Mouse (Mus musculus) liver, adult 2 months (tissue): ENCODE results near the gene Apela. TPM values are rescaled to one million over a fixed set of nuclear protein-coding genes. Genes with fewer than 3 reads are reported as not detected.

Experiments
- DNase-seq: peaks from one replicate; pipeline ENCODE4 v3.0.0-alpha.2; 2011; ENCODE audit warnings: low read depth, low spot score; ENCODE audit errors: extremely low read depth
- H3K27ac ChIP-seq: fragments of 200-500 bp; replicated peaks from 2 replicates; pipeline ENCODE4 v1.5.1; 2012; ENCODE audit warnings: low read depth, mild to moderate bottlenecking, control low read depth, inconsistent platforms, low read length; ENCODE audit not compliant: insufficient read depth
- H3K27me3 ChIP-seq: fragments of 200-500 bp; 2 replicates; pipeline ENCODE4 v1.6.1; 2012; ENCODE audit warnings: mild to moderate bottlenecking, moderate library complexity, low read length, inconsistent platforms; ENCODE audit not compliant: control insufficient read depth, insufficient read depth
- H3K36me3 ChIP-seq: fragments of 200-500 bp; 2 replicates; pipeline ENCODE4 v1.6.1; 2012; ENCODE audit warnings: low read length, inconsistent platforms; ENCODE audit not compliant: control insufficient read depth, insufficient read depth
- H3K4me1 ChIP-seq: fragments of 200-500 bp; 2 replicates; pipeline ENCODE4 v1.6.1; 2011; ENCODE audit warnings: low read length; ENCODE audit not compliant: control insufficient read depth, insufficient read depth
- H3K4me3 ChIP-seq: fragments of 200-500 bp; 2 replicates; pipeline ENCODE4 v1.5.1; 2011; ENCODE audit warnings: low read depth, mild to moderate bottlenecking, control low read depth, low read length, moderate library complexity; ENCODE audit not compliant: insufficient read depth
- H3K79me2 ChIP-seq: fragments of 200-500 bp; 2 replicates; pipeline ENCODE4 v1.6.1; 2012; ENCODE audit warnings: inconsistent platforms, mild to moderate bottlenecking, low read length, moderate library complexity; ENCODE audit not compliant: control insufficient read depth, insufficient read depth
- H3K9ac ChIP-seq: fragments of 200-500 bp; 2 replicates; pipeline ENCODE4 v1.6.1; 2012; ENCODE audit warnings: low read depth, mild to moderate bottlenecking, control low read depth, inconsistent platforms, low read length
- CTCF ChIP-seq: fragments of 200-500 bp; IDR thresholded peaks from 2 replicates; pipeline ENCODE4 v1.5.1; 2011; ENCODE audit warnings: low read depth, low read length, control low read depth
- POLR2A ChIP-seq: fragments of 200-500 bp; IDR thresholded peaks from 2 replicates; pipeline ENCODE4 v1.6.1; 2011; ENCODE audit warnings: low read length, control low read depth; ENCODE audit not compliant: insufficient read depth; ENCODE audit errors: extremely low read depth
- WGBS: fragments of 180-500 bp; shearing (Covaris S2); methylation state at CpG from one replicate; pipeline ENCODE4 v1.1.7; 2018; 5-methylcytosine and 5-hydroxymethylcytosine counted together
- polyA plus RNA-seq: library from polyadenylated mRNA; depleted of rRNA; stranded (reverse); fragments of >200 nt; gene quantifications from 2 replicates; pipeline ENCODE4 v1.2.3, GENCODE M21; 2012
- total RNA-seq: library from RNA; depleted of rRNA; stranded (reverse); fragments of >200 nt; gene quantifications from 2 replicates; pipeline ENCODE4 v1.2.3, GENCODE M21; 2014

Gene Apela
- total and polyA plus RNA-seq, 2 experiments, result not detected

DNA sequence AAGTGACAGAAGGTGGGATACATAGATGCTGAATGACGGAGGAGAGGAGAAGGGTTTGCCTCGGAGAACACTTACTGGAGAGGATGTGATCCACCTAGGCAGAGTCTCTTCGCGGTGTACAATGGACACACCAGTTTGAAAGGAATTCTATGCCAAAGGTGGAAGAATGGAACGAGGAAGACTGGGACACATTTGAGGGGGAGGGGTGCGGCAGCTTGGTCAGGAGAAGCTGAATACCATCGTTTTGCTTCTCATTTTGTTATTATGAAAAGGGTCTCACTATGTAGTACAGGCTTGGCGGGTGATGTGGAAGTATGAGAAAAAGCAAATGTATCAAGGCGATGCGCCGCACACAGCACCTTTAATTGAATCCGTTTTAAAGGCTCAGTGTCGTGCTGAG, 4.1 kb downstream of the Apela start:
- 82% methylated on average over 13 of the region's 13 CpGs for WGBS

DNA sequence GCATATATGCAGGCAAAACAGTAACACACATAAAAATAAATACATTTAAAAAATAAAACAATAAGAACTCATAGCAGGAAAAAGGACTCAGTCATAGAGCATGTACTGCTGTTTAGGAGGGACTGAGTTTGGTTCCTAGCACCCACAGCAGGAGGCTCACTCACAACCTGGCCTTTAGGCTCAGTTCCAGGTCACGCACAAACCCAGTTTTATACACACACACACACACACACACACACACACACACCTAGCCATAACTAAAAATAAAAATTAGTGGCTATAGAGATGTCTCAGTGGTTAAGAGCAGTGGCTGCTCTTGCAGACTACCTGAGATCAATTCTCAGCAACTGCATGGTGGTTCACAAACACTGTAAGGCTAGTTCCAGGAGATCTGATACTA, 5.0 kb downstream of the Apela start:
- H3K4me3 ChIP-seq, result no peak overlapping the region
- TF ChIP-seq POLR2A (no peak), CTCF (no peak)
- H3K4me1 ChIP-seq, result no peaks in the 10 kb centered on the region
- H3K27me3 ChIP-seq, result no peaks in the 10 kb centered on the region; the same call in 1 of the 2 replicates
- no peaks in the 10 kb centered on the region for H3K36me3 ChIP-seq
- no peaks in the 10 kb centered on the region for H3K79me2 ChIP-seq
- DNase-seq, result no peak
- 100% methylated on average over 1 of the region's 1 CpGs for WGBS
- H3K9ac ChIP-seq, result no peak overlapping the region
- no peak overlapping the region for H3K27ac ChIP-seq

More for the DNA sequence above, 4.1 kb downstream of the Apela start:
- no peaks in the 10 kb centered on the region for H3K79me2 ChIP-seq
- H3K27me3 ChIP-seq, result no peaks in the 10 kb centered on the region; the same call in 1 of the 2 replicates
- no peak overlapping the region for H3K9ac ChIP-seq
- H3K4me3 ChIP-seq, result no peak overlapping the region
- no peak overlapping the region for H3K27ac ChIP-seq
- no peaks in the 10 kb centered on the region for H3K36me3 ChIP-seq
- H3K4me1 ChIP-seq, result peaks cover 2% of the 10 kb centered on the region; the same call in 1 of the 2 replicates
- no peak for DNase-seq
- TF ChIP-seq CTCF (no peak), POLR2A (no peak)

DNA sequence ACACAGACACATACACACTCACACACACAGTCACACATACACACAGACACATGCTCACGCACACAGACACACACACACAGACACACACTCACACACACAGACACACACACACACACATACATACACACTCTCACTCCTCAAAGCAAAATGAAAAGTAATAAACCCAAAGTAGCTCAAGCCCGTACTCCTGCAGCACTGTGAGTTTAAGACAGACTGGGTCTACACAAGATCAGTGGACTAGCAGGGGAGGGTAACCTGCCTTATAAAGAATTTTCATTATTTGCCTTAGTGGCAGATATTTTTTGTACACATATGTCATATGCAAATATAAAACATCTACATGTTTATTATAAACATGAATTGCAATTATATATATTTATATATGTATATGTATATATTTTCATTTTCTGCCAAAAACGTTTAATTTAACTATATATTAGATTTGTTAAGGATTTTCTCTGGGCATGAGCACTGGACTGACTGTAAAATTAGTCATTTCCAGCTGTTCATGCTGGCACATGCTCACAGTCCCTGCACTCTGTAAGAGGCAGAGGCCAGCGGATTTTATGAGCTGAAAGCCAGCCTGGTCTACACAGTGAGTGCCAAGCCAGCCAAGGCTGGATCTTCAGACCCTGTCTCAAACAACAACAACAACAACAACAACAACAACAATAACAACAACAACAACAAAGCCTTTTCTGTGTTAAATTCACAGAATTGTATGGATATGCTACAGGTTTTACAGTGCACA, 6.2 kb downstream of the Apela start:
- Histone ChIP-seq H3K4me3 (no peak overlapping the region), H3K36me3 (no peaks in the 10 kb centered on the region), H3K79me2 (no peaks in the 10 kb centered on the region), H3K27ac (no peak overlapping the region), H3K4me1 (no peaks in the 10 kb centered on the region), H3K27me3 (no peaks in the 10 kb centered on the region; the same call in 1 of the 2 replicates), H3K9ac (no peak overlapping the region)
- no peak for TF ChIP-seq POLR2A
- no peak for TF ChIP-seq CTCF
- 78% methylated on average over 4 of the region's 4 CpGs for WGBS
- no peak for DNase-seq

DNA sequence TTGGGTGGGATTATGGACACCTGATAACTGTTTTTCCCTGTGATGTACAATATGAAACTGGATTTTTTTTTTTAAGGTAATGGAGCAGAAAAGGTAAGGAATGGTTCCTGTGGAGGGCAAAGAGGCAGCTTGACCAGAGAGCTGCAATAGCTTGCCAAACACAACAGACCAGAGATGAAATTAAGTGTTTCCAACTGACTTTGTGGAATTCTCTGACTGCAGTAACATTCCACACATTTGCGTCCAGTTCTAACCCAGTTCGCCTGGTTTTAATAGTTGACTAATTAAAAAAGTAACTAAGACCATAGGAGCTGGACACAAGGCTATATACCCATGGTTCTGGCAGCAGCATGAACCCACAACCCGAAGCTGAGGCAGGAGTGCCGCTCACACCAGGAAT, 7.4 kb downstream of the Apela start:
- Histone ChIP-seq H3K27me3 (no peaks in the 10 kb centered on the region), H3K9ac (no peak overlapping the region), H3K4me1 (no peaks in the 10 kb centered on the region), H3K36me3 (no peaks in the 10 kb centered on the region), H3K4me3 (no peak overlapping the region), H3K79me2 (no peaks in the 10 kb centered on the region), H3K27ac (no peak overlapping the region)
- DNase-seq, result no peak
- 70% methylated on average over 4 of the region's 4 CpGs for WGBS
- TF ChIP-seq POLR2A, result no peak
- TF ChIP-seq CTCF, result no peak

DNA sequence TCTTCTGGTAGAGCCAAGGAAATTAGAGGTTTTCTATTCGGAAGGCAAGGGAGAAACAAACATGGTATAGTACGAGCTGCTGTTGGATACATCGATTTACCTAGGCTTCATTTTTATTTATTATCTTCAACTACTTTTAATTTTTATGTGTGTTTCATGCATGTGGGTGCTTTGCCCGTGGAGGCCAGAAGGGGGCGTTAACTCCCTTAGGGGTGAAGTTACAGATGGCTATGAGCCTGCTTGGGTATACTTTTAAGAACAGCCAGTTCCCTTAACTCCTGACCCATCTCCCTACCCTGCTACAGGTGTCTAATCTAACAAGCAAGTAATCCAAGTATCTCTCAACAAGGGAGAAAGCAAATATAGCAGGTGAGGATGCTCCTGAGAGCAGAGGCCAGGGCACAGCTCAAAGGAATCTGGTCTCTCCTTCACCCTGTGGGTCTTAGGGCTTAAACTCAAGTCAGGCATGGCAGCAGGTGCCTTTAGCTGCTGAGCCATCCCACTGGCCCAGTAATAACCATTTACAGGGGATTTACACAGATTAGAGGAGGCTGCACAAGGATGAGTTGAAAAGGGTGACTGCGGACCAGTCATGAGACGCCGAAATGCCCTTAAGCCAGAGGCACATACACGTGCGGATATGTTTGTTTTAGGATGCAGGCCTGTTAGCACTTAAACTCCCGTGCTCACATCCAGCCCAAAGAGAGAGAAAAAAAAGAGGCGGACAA, 8.0 kb downstream of the Apela start:
- H3K79me2 ChIP-seq, result no peaks in the 10 kb centered on the region
- 83% methylated on average over 12 of the region's 12 CpGs for WGBS
- H3K27me3 ChIP-seq, result no peaks in the 10 kb centered on the region
- no peak overlapping the region for H3K4me3 ChIP-seq
- H3K9ac ChIP-seq, result no peak overlapping the region
- no peak overlapping the region for H3K27ac ChIP-seq
- no peak for TF ChIP-seq CTCF
- no peak for TF ChIP-seq POLR2A
- DNase-seq, result no peak
- no peaks in the 10 kb centered on the region for H3K4me1 ChIP-seq
- no peaks in the 10 kb centered on the region for H3K36me3 ChIP-seq
